Mouse (Mus musculus) liver, embryonic 14.5 days (tissue): ENCODE measurements at regions not wholly inside any gene's neighbourhood (a gene's known extent, or its start where the extent isn't known, plus 50 kb on each side); places are given as distances from the start of the nearest gene placed in this dataset.

ENCODE experiments used
- CTCF ChIP-seq: IDR thresholded peaks from 2 replicates; pipeline ENCODE4 v1.5.1; 2016; ENCODE audit warnings: antibody characterized with exemption, low read depth, control low read depth
- EP300 ChIP-seq: IDR thresholded peaks from 2 replicates; pipeline ENCODE4 v1.6.1; 2016; ENCODE audit warnings: antibody characterized with exemption, low read depth

DNA sequence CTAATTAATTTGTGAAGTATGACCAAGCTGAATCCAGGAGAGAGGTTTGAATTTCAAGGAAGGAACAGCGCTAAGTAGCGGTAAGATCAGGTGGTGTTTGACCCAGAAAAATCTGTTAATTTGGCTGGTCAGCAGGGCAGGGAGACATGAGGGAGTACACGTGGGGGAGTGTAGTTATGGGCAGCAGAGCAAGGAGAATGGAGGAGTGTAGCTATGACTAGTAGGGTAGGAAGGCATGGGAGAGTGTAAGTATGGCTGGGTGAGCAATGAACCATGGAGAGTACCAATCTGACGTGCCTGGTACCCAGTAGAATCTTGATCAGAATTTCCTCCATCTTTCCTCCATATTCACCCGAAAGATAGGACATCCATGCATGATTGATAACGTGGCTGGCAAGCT lies 2695.1 kb upstream of the 5930422O12Rik start:
- TF ChIP-seq CTCF (no peak), EP300 (no peak)
